Mouse (Mus musculus): Measurements from ENCODE around the gene Ctsd.

Gene Ctsd

DNA sequence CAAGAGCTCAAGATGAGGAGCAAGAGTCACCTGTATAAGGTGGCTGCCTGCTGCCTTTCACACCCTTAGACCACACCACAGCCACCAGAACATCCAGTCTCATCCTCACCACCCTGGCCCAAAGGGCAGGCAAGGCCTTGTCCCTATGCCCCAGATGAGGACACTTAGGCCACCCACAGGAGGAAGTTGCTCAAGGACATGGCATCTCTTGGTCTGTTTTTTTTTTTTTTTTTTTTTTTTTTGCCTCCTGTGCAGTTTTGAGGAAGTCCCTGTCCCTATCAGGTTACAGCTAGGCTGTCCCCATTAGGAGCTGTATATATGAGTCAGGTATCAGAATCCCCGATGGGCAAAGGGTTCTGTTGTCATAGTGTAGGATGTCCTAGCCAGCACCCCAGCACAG is 11.4 kb upstream of the Ctsd start:
- DNase-seq = no peak

DNA sequence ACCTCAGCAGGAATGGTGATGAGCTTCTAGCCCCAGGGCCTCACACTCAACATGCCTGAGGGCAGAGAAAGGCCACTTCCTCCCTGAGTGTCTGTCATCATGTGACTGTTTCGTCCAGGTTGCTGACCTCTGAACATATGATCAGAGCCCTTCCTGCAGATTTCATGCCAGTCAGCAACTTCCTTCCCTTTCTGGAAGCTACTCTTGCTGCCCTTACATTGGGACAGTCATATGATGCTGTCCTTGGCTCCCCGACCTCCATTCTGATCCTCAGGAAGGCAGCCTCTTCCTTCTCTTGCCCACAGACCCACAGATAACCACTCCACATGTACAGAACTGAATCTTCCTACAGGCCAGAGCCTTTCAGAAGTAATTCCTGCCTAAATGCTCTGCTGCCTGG is 10.2 kb upstream of the Ctsd start:
- DNase-seq = no peak

DNA sequence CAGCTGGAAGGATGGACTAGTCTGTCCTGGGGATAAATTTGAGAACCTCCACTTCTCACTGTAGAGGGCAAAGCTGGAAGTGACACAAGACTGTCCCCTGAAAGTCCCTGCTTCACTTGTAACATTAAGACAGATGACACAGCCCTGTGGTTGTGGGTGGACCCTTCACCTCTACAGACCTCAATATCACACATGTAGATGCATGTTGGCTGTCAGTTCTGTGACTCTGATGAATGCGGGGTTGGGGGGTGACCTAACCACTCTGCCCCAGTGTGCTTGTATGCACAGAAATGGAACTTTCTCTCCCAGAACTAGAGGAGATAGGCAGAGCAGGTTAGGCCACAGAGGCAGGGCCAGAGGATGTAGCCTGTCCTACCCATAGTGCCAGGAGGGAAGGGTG is 8.8 kb upstream of the Ctsd start:
- no peak for DNase-seq

DNA sequence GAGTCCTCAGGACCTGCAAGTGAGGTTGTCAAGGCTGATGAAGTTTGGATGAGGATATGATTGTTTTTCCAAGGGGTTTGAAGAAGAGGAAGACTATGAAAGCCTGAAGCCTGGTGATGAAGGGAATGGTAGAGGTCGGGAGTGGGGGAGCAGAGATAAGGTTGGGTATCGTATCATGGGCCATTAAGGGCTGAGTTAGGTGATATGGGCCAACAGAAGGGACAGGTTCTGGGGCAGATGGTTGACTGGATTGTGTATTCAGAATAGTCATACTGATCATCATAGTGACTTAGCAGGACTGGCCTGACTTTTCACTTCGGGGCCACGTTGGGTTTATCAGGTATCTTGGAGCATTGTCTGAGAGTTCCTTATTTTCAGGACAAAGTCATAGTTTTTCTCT is 7.6 kb upstream of the Ctsd start:
- DNase-seq = no peak

DNA sequence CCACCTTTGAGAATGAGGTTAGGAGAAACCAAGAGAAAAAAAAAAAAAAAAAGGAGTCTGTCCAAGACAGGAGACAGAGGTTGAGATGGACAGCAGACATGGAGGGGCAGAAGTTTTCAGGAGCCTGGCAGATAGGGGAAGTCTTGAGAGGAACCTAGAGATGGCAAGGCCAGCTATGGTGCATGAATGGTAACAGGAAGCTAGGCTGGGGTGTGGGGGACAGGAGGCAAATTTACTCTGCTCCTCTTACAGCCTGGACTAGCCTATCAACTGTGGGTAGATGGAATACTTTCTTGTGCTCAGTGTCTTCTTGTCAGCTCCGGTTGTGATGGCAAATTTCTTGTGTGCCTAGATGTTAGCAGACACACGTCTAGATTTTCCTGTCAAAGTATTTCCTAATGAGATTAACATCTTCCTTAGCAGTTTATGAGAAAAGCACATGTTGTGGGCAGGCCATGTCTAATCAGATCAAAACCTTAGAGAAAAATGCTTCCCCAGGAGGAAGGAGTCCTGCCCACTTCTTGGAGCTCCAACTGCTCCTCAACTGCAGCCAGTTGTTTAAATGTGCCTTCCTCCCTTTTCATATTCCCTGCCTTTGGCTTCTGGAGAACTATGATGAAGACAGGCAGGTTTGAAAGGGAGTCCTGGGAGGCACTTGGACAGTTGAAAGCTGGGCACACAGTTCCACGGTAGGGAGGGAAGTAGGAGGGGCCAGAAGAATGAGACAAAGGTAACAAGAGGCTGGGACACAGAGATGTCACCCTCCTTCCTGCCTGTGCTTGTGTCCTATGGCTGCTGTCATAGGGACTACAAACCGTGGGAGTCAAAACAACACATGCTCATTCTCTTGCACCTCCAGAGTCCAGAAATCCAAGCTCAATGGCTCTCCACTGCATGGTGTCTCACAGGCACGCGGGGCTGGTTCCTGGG is 6.7 kb upstream of the Ctsd start:
- no peak for DNase-seq

DNA sequence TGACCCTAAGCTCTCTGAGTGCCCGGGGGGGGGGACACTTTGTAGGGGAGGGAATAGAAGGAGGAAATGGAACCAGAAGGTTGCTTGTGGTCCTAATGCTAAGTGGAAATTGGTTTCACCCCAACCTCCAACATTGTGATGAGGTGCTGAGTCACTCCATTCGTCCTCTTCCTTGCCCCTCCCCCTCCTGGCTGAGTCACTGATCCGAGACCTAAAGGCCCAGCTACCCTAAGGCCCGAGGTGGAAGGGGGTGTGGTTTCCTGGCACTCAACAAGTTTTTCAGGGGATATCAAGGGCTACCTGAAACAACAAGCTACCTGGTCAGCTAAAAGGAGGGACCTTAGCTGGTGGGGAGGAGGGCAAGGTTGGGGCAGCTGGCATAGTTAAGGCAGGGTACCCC is 5.4 kb upstream of the Ctsd start:
- no peak for DNase-seq

DNA sequence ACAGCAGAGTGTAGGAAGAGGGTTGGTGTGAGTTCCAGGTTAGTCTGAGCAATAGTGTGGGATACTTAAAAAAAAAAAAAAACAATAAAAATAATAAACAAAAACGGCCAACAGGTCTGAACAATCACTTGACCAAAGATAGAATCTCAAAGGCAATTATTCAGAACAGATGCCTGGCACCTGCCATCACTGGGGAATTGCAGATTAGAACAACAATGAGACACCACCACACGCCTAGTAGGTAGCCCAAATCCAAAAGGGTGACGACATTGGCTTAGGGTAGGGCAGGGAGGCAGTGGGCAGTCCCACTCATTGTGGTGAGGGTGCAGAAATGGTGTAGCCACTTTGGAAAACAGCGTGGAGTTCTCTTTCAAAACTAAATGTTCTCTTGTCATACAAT is 3.8 kb upstream of the Ctsd start:
- DNase-seq = no peak

DNA sequence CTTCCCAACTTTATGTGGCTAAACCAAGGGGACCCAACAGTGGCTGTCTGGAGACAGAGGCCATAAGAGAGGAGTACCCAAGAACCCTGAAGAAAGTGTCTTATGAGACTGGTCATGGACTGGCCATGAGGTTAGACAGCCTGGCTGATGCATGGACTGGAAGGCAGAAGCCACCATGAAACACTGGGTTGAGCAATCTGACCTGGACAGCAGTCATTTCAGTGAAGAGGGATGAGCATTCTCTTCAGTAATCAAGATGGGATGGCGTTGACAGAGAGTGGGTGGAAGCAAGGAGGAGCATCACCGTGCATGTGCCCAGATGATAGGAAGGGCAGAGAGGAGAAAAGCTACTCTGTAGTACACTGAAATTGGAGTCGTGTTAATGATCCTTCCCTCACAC is 3.3 kb upstream of the Ctsd start:
- DNase-seq = no peak

DNA sequence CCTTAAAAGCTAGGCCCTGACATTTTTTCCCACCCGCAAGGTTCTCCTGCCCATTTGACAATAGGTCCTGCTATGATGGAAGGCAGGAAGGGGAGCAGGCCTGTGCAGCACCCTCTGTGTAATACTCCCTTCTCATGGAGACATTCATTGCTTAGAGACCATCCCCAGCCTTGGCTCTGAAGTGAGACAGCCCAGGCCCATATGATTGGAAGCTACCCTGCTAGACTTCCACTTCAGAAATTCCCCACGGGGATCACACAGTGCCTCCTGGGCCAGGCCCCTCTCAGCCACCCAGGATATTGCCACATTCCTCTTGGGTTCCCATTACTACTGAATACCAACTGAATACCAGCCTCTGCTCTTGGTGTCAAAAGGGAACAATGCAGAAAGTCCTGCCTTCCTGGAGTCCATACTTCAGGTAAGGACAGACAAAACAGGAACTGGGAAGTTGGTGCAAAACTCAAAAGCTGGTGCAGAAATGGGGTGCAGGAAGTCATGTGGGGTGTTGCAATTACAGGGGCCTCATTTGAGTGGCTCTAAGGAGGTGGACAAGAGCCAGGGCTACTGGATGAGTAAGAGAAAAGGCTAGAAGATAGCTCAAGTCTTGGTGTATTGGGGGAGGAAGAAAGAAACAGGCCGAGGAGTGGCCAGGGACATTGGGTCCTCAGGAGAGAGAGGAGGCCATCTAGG is 2.3 kb upstream of the Ctsd start:
- peak; percentile 19 for DNase-seq

DNA sequence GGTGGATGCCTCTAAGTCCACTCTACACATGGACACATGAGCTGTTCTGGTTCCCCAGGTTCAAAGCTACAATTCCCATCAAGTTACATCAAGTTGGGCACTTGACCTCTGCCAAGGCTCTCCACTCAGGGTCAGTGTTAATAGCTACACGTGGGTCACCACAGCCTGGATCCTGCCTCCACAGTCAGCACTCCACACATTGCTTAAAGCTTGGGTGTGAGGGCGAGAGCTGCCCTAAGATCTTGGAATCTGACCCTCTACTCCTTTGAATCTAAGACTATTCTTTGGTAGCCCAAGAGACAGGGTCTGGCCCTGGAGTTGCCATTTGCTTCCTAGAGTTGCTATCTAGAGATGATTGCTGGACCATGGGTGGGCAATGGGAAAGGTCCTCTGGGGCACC is 902 bp upstream of the Ctsd start:
- peak; percentile 36 for DNase-seq

DNA sequence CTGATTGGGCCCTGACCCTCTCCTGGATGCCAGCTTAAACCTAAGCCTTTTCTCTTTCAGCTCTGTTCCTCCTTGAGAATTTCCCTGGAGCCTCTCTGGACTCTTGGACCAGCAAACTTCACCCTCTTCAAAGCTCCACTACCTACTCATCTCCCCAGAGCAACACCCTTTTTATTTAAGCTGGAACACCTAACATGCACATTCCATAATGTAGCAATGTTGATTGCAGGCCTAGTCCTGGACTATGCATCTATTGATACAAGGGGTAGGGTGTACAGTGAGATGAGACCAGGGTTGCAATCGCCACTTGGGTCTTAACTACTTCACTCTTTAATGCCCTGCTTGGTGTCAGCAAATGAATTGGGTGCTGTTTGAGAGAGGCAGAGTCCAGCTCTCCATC is 360 bp upstream of the Ctsd start:
- no peak for DNase-seq

DNA sequence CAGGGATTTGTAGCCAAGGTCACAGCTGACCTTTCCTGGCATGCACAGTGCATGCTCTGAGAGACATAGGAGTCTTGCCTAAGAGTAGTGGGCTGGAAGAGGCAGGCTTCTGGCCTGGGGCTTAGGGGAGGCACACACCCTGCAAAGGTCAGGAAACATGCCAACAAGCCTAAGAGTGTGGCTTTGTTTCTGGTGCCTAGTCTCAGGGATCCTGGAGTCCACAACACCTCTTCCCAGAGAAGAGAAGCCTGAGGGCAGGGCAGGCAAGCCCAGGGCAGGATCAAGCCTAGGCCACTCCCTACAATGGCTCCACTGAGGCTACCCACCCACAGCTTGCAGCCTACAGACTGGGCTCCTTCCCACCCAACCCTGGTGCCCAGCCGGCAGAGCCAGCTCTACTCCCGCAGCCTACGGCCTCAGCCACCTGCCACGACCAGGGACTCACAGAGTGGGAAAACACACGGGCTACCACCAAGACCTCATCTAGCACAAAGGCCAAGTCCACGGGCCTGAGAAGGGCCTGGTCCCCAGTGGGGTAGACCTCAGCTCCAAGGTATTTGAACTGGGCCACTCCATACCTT is 1.1 kb downstream of the Ctsd start:
- peak; percentile 48 for DNase-seq

DNA sequence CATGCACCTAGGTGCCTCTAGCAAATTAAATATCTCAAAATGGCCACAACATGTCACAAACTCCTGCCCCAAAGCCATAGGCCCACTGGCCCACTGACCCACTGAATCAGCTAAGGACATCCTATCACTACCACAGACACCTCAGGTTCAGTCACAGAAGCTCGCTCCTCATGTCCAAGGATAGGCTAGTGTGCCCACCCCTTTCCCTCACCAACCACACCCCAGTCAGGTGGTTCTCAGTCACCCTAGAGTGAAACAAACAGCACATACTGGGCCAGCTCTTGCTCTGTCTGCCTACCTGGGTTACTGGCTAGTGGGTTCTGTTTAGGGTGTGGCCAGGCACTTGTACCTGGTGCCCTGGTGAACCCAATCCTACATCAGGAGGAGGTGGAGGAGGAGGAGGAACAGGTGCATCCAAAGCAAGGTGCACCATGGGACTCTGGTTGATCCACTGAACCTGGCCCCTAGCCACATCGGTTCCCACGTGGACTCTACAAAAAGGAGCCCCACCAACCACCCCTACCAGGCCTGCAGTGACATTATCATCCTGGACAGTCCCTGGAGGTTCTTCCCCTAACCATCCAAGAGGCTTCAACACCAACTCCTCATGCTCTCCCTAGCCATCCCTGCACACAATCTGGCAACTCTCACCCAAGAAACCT is 2.0 kb downstream of the Ctsd start:
- DNase-seq = peak; percentile 45

DNA sequence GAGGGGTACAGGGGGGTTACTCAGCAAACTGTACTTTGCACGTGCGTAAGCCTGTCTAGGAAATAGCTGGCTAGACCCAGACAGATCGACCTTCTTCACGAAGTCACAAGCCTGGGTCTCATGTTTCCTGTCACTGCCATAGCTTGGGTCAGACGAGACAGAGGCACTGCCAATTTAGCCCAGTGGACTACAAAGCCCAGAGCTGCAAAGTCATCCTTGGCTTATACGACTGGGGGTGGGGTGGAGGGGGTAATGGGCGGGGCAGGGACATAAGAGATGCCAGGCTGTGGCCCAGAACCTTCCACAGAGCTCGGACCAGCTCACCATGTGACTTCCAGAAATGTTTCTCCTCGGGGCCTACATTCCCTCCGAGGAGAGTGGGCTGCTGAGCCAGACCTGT is 3.5 kb downstream of the Ctsd start:
- DNase-seq = no peak

DNA sequence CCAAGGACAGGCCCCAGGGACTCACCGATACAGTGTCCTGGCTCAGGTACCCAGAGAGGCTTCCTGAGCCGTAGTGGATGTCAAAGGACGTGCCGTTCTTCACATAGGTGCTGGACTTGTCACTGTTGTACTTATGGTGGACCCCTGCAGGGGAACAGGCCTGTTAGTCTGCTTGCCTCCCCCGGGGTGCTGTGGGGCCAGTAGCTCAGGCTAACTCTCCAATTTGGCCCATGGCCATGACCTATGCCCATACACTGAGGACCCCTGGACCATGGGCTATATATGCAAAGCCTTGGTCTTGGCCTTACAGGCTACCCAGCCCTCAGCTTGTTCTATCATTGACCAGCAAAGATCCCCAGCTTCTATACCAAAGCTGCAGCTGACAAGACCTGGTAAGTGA is 5.3 kb downstream of the Ctsd start, which contains the start of gene Gm49369:
Gm49369 (minus strand) TSS at position 101 of the 400 bp plus-strand sequence.
- DNase-seq = no peak

DNA sequence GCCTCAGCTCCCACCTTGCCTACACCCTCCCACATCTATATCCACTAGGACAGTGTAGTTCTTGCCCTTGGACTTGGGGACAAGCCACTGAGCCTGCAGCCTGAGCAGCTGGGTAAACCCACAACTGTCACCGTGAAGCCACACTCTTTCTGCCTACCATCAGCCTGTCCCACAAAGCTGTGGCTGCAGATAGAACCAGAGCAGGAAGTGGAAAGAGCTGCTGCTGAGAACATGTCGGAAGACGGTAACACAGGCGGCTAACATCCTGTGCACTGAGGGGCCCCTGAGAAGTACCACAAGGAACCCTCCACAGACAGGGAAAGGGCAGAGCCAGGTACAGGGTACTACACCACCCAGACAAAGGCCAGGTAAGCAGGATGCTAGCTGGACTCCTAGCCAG is 6.7 kb downstream of the Ctsd start:
- DNase-seq = no peak

DNA sequence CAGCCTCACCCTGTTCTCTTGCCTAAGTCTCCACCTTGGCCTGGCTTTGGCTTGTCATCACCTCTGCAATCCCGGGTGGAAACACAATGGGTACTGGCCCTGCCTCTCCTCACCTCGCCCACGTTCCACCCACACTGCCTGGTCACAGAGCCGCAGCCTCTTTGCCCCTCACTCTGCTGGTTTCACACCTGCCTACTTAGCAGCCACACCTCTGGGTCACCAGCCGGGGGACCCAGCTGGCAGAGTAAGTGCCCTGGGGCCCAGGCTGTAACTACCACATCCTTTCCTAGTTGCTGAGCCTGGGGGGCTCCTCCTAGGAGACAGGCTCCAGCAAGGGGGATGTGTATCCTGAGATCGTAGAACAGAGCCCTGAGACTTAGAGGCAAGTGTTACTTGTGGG is 8.7 kb downstream of the Ctsd start:
- no peak for DNase-seq

DNA sequence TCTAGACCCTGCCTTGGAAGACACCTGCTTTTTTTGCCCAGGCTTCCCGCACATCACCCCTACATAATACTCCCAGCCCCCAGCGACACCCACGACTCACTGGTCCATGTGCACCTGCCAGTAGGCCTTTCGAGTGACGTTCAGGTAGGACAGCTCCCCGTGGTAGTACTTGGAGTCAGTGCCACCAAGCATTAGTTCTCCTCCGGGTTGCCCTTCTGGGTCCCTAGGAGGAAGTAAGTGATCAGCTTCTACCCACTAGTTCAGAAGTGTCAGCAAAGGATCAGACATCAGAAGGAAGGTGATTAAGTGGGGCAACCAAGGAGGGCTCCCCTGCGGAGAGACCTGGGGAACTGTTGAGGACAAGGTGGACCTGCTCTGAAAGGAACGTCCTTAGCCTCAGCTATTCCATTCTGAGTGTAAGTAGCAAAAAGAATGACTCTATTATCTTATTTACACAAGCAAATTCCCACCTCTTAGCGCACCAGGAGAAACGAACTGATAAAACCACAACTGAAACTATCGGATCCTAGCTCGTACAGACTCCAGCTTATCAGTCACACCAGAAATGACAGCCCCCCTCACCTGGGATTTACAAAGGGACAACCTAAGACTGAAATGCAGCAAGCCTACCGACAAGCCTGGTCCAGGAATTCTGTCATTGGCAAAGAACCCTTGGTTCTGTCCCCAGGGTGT is 10.5 kb downstream of the Ctsd start:
- no peak for DNase-seq

DNA sequence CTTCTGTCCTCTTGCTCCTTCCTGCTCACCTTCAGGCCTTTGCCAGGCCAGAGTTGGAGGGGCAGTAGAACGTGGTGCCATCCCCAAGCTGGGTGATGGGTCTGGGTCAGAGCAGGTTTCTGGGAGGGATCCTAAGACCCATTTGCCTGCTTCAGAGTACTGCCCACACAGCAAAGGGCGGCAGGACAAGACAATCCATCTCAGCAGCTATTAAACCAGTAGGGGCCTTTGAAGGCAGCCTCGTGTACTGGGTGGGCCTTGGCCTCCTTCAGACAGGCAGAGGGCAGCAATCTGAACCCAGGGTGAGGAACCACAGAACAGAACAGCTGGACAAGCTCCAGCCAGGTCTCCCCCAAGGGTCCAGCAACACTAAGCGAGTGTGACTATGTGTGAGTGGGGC is 11.7 kb downstream of the Ctsd start:
- no peak for DNase-seq

DNA sequence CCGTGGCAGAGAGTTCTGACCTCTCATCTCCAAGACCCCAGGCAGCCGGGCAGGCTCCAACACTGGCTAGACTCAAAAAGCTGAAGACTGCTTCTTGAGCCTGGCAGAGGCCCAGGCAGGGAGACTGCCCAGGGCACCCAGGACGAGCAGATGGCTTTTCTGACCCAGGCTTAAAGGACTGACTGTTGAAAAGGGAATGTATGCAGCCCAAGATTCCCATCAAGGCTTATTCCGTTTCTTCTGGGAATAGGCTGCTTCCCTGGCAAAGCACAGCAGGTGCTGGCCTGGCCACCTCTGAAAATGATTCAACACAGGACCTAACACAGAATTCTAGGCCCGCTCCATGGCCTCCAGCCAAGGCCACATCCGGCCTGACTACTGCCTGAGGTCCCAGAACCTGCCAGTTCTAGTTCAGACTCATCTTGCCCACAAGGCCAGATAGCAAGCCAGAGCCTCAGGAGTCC is 12.5 kb downstream of the Ctsd start:
- peak; percentile 84 for DNase-seq

DNA sequence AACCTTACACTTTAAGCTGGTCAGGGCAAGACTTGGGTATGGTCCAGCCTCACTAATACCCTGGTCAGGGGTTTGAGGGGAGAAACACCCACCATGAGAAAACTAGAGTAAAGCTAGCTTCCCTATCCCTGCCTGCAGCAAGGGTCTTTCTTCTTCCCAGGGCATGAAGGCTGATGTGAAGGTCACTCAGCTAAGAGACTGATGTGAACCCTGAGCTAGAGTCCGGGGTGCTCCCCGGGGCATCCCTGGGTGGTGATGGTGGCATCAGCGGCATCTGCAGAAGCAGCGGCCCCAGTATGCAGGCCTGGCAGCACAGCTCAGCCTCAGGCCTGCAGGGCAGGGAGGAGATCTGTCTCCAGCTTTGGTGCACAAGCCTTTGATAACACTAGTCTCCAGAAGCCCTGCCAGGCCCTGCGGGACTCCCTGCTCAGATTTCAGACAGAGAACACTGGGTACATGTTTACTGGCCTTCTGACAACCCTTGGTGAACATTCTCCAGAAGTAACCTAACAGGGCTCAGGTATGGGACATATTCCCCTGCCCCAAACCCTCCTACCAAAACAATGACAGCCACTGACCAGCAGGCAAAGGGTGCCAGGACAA is 13.3 kb downstream of the Ctsd start:
- DNase-seq = peak; percentile 57

Data from cerebellum, adult 11-12 months (tissue).